Mouse (Mus musculus): ENCODE data around the gene Pramef8.

DNA sequence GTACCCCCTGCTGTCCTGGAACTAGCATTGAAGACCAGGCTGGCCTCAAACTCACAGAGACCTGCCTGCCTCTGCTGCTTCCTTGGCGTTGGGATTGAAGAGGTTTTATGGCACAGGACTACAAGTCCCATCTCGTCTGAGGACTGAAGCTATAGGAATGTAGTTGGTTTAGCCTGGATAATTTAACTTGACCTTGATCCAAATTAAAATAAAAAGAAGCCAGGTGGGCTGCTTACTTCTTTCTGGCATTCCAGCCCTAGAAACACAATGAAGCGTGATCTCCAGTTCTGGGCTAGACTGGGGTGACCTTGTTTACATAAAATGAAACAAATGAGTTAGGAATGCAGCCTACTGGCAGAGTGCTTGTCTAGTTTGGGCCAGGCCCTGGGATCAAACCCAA is 1.9 kb downstream of the Pramef8 start:
- TF ChIP-seq CTCF (IDR thresholded peaks at IDR 0.05; ENCODE audit: low read depth, low read length) (no peak), EP300 (IDR thresholded peaks at IDR 0.05; ENCODE audit: insufficient read depth, low read depth, low read length) (no peak)
